Mouse (Mus musculus): ENCODE data around the gene 1700001C19Rik. TPM values are rescaled to one million over a fixed set of nuclear protein-coding genes. Genes with fewer than 3 reads are reported as not detected.
A peak's percentile ranks its signal among the peaks of the same experiment; 100 is the strongest.

Gene 1700001C19Rik
- total and polyA plus RNA-seq, 2 experiments from 2014 or later = 0.22 to 0.46 TPM

- Histone ChIP-seq H3K36me3 (ENCODE audit: insufficient read depth, low read length) (no peaks in the 10 kb centered on the region), H3K9me3 (ENCODE audit: low read length) (no peaks in the 10 kb centered on the region), H3K4me2 (ENCODE audit: low read depth, low read length, poor library complexity, severe bottlenecking) (no peak within 1 kb of the TSS), H3K9ac (replicated peaks; ENCODE audit: low read length, poor library complexity, severe bottlenecking) (no peak within 1 kb of the TSS), H3K27ac (ENCODE audit: low read depth, low read length) (no peak within 1 kb of the TSS), H3K27me3 (ENCODE audit: insufficient read depth, low read length) (peaks cover 8% of the 10 kb centered on the region; the same call in 1 of the 2 replicates), H3K4me3 (ENCODE audit: low read depth, low read length) (no peak within 1 kb of the TSS), H3K4me1 (ENCODE audit: insufficient read depth, low read length) (no peaks in the 10 kb centered on the region)
- DNase-seq (ENCODE audit: low spot score) (no peak), ATAC-seq (ENCODE audit: low FRiP score) (no peak)
- 10% methylated on average over 10 of the region's 10 CpGs for WGBS
- no peak for TF ChIP-seq CTCF (IDR thresholded peaks at IDR 0.05)
These were observed 36.7 kb downstream of the 1700001C19Rik start, which contains the start of gene Guca1a for GRCm38 (mm10) chr17:47400451-47400850. Gene Guca1a (minus strand): TSS chr17:47400584.

- H3K4me2 ChIP-seq (ENCODE audit: low read depth, low read length, poor library complexity, severe bottlenecking) = no peak overlapping the region
- H3K27ac ChIP-seq (ENCODE audit: low read depth, low read length) = no peak overlapping the region
- no peaks in the 10 kb centered on the region for H3K4me1 ChIP-seq (ENCODE audit: insufficient read depth, low read length)
- no peak overlapping the region for H3K4me3 ChIP-seq (ENCODE audit: low read depth, low read length)
- H3K9me3 ChIP-seq (ENCODE audit: low read length) = no peaks in the 10 kb centered on the region
- no peak for DNase-seq (ENCODE audit: low spot score)
- H3K27me3 ChIP-seq (ENCODE audit: insufficient read depth, low read length) = peaks cover 14% of the 10 kb centered on the region; the same call in 1 of the 2 replicates
- H3K36me3 ChIP-seq (ENCODE audit: insufficient read depth, low read length) = no peaks in the 10 kb centered on the region
- no peak for ATAC-seq (ENCODE audit: low FRiP score)
- TF ChIP-seq CTCF (IDR thresholded peaks at IDR 0.05) = no peak
- 84% methylated on average over 8 of the region's 8 CpGs for whole genome bisulfite sequencing
- H3K9ac ChIP-seq (replicated peaks; ENCODE audit: low read length, poor library complexity, severe bottlenecking) = no peak overlapping the region
These were observed 38.1 kb downstream of the 1700001C19Rik start for GRCm38 (mm10) chr17:47399091-47399490.

GRCm38 (mm10) chr17:47395376-47395913 is 41.7 kb downstream of the 1700001C19Rik start:
- no peak for TF ChIP-seq CTCF (IDR thresholded peaks at IDR 0.05)
- ATAC-seq (ENCODE audit: low FRiP score) (peak; percentile 44; the same call in 1 of the 2 replicates), DNase-seq (ENCODE audit: low spot score) (peak; percentile 21)
- Histone ChIP-seq H3K9ac (replicated peaks; ENCODE audit: low read length, poor library complexity, severe bottlenecking) (no peak overlapping the region), H3K4me3 (ENCODE audit: low read depth, low read length) (0 out of 2 replicates have a peak overlapping the region, but pooled peaks have one; percentile 5), H3K36me3 (ENCODE audit: insufficient read depth, low read length) (no peaks in the 10 kb centered on the region), H3K9me3 (ENCODE audit: low read length) (no peaks in the 10 kb centered on the region), H3K27me3 (ENCODE audit: insufficient read depth, low read length) (peaks cover 14% of the 10 kb centered on the region; the same call in 1 of the 2 replicates), H3K27ac (ENCODE audit: low read depth, low read length) (no peak overlapping the region), H3K4me2 (ENCODE audit: low read depth, low read length, poor library complexity, severe bottlenecking) (peak overlapping the region; percentile 32), H3K4me1 (ENCODE audit: insufficient read depth, low read length) (no peaks in the 10 kb centered on the region)
- WGBS = 2% methylated on average over 18 of the region's 20 CpGs

GRCm38 (mm10) chr17:47394223-47394869 is 42.8 kb downstream of the 1700001C19Rik start:
- H3K4me3 ChIP-seq (ENCODE audit: low read depth, low read length) = peak overlapping the region; percentile 10; the same call in 1 of the 2 replicates
- H3K9me3 ChIP-seq (ENCODE audit: low read length) = no peaks in the 10 kb centered on the region
- H3K36me3 ChIP-seq (ENCODE audit: insufficient read depth, low read length) = no peaks in the 10 kb centered on the region
- WGBS = 24% methylated on average over 23 of the region's 24 CpGs
- ATAC-seq (ENCODE audit: low FRiP score) = no peak
- peak overlapping the region; percentile 32 for H3K4me2 ChIP-seq (ENCODE audit: low read depth, low read length, poor library complexity, severe bottlenecking)
- TF ChIP-seq CTCF (IDR thresholded peaks at IDR 0.05) = no peak
- H3K4me1 ChIP-seq (ENCODE audit: insufficient read depth, low read length) = no peaks in the 10 kb centered on the region
- DNase-seq (ENCODE audit: low spot score) = no peak
- H3K27me3 ChIP-seq (ENCODE audit: insufficient read depth, low read length) = peaks cover 14% of the 10 kb centered on the region; the same call in 1 of the 2 replicates
- no peak overlapping the region for H3K27ac ChIP-seq (ENCODE audit: low read depth, low read length)
- 0 out of 2 replicates have a peak overlapping the region, but pooled peaks have one; percentile 13 for H3K9ac ChIP-seq (replicated peaks; ENCODE audit: low read length, poor library complexity, severe bottlenecking)

- peak; percentile 79 for TF ChIP-seq CTCF (IDR thresholded peaks at IDR 0.05)
These were observed 50.5 kb downstream of the 1700001C19Rik start for GRCm38 (mm10) chr17:47386649-47387048.

GRCm38 (mm10) chr17:47385145-47385544 is 52.0 kb downstream of the 1700001C19Rik start, which contains the start of gene Guca1b:
Gene Guca1b (plus strand): TSS chr17:47385393.
- no peaks in the 10 kb centered on the region for H3K36me3 ChIP-seq (ENCODE audit: insufficient read depth, low read length)
- no peaks in the 10 kb centered on the region for H3K9me3 ChIP-seq (ENCODE audit: low read length)
- no peak for TF ChIP-seq CTCF (IDR thresholded peaks at IDR 0.05)
- no peak within 1 kb of the TSS for H3K4me3 ChIP-seq (ENCODE audit: low read depth, low read length)
- no peak within 1 kb of the TSS for H3K4me2 ChIP-seq (ENCODE audit: low read depth, low read length, poor library complexity, severe bottlenecking)
- no peak within 1 kb of the TSS for H3K27ac ChIP-seq (ENCODE audit: low read depth, low read length)
- ATAC-seq (ENCODE audit: low FRiP score) (no peak), DNase-seq (ENCODE audit: low spot score) (no peak)
- no peaks in the 10 kb centered on the region for H3K4me1 ChIP-seq (ENCODE audit: insufficient read depth, low read length)
- no peaks in the 10 kb centered on the region for H3K27me3 ChIP-seq (ENCODE audit: insufficient read depth, low read length)
- H3K9ac ChIP-seq (replicated peaks; ENCODE audit: low read length, poor library complexity, severe bottlenecking) = no peak within 1 kb of the TSS
- WGBS = 32% methylated on average over 10 of the region's 10 CpGs

More at GRCm38 (mm10) chr17:47386649-47387048, 50.5 kb downstream of the 1700001C19Rik start:
- 67% methylated on average over 4 of the region's 4 CpGs for WGBS
- Histone ChIP-seq H3K36me3 (ENCODE audit: insufficient read depth, low read length) (no peaks in the 10 kb centered on the region), H3K27ac (ENCODE audit: low read depth, low read length) (no peak overlapping the region), H3K4me1 (ENCODE audit: insufficient read depth, low read length) (no peaks in the 10 kb centered on the region), H3K27me3 (ENCODE audit: insufficient read depth, low read length) (no peaks in the 10 kb centered on the region), H3K4me3 (ENCODE audit: low read depth, low read length) (no peak overlapping the region), H3K9ac (replicated peaks; ENCODE audit: low read length, poor library complexity, severe bottlenecking) (no peak overlapping the region), H3K9me3 (ENCODE audit: low read length) (no peaks in the 10 kb centered on the region), H3K4me2 (ENCODE audit: low read depth, low read length, poor library complexity, severe bottlenecking) (no peak overlapping the region)
- DNase-seq (ENCODE audit: low spot score) (peak; percentile 25), ATAC-seq (ENCODE audit: low FRiP score) (no peak)
